Mouse (Mus musculus) adrenal gland, adult 8-10 months (tissue): Measurements from ENCODE around the gene Ccs. TPM values are rescaled to one million over a fixed set of nuclear protein-coding genes. Genes with fewer than 3 reads are reported as not detected.
"Not testable (repeated sequence)": the region's sequence is repeated elsewhere in the genome, so short reads cannot be mapped to it uniquely, and the experiment has no call there.

Source experiments
- DNase-seq: peaks from one replicate; pipeline ENCODE4 v3.0.0; 2022
- total RNA-seq, 4 experiments: library from RNA; stranded (reverse); gene quantifications; 2 replicates each; pipeline ENCODE4 v1.2.4; 2022

Gene Ccs
- 100 to 1,000 TPM; 101 to 198 (median 175) TPM for total RNA-seq

GRCm38 (mm10) chr19:4839149-4839548 is at the start of gene Ccs, which contains the start of gene Ccdc87:
Gene Ccs (minus strand): TSS chr19:4839332.
Gene Ccdc87 (plus strand): TSS chr19:4839366.
- peak; percentile 96 for DNase-seq

- DNase-seq = no peak
These were observed 44.8 kb upstream of the Ccs start for GRCm38 (mm10) chr19:4883961-4884360.

GRCm38 (mm10) chr19:4879324-4879703 is 40.2 kb upstream of the Ccs start:
- no peak for DNase-seq

- DNase-seq = peak; percentile 94
These were observed 39.5 kb upstream of the Ccs start, which contains the start of gene Zdhhc24 for GRCm38 (mm10) chr19:4878405-4879323. Gene Zdhhc24 (plus strand): TSS chr19:4878668.

- no peak for DNase-seq
These were observed 38.7 kb upstream of the Ccs start, which contains the start of gene Actn3 for GRCm38 (mm10) chr19:4877785-4878184. Gene Actn3 (minus strand): TSS chr19:4877909.

GRCm38 (mm10) chr19:4876755-4877154 is 37.6 kb upstream of the Ccs start:
- DNase-seq = no peak

GRCm38 (mm10) chr19:4876241-4876640 is 37.1 kb upstream of the Ccs start:
- DNase-seq = no peak

- not testable (repeated sequence) for DNase-seq
These were observed 35.5 kb upstream of the Ccs start for GRCm38 (mm10) chr19:4874613-4875012.

- DNase-seq = no peak
These were observed 26.0 kb upstream of the Ccs start for GRCm38 (mm10) chr19:4865147-4865546.

GRCm38 (mm10) chr19:4863048-4863447 is 23.9 kb upstream of the Ccs start:
- no peak for DNase-seq

GRCm38 (mm10) chr19:4859081-4859480 is 19.9 kb upstream of the Ccs start:
- no peak for DNase-seq

GRCm38 (mm10) chr19:4855951-4856350 is 16.8 kb upstream of the Ccs start:
- no peak for DNase-seq

- no peak for DNase-seq
These were observed 16.3 kb upstream of the Ccs start for GRCm38 (mm10) chr19:4855470-4855820.

- peak; percentile 93 for DNase-seq
These were observed 15.7 kb upstream of the Ccs start, which contains the start of gene Ctsf for GRCm38 (mm10) chr19:4854552-4855469. Gene Ctsf (plus strand): TSS chr19:4855130.

- no peak for DNase-seq
These were observed 11.1 kb upstream of the Ccs start for GRCm38 (mm10) chr19:4850281-4850680.

GRCm38 (mm10) chr19:4849800-4850199 is 10.7 kb upstream of the Ccs start:
- no peak for DNase-seq

- DNase-seq = no peak
These were observed 8.4 kb upstream of the Ccs start for GRCm38 (mm10) chr19:4847490-4847889.

- DNase-seq = no peak
These were observed 6.7 kb upstream of the Ccs start for GRCm38 (mm10) chr19:4845846-4846245.

- no peak for DNase-seq
These were observed 3.5 kb upstream of the Ccs start for GRCm38 (mm10) chr19:4842611-4843010.

- DNase-seq = no peak
These were observed 1.7 kb upstream of the Ccs start for GRCm38 (mm10) chr19:4840848-4841247.

- no peak for DNase-seq
These were observed 499 bp downstream of the Ccs start for GRCm38 (mm10) chr19:4838526-4839140.

GRCm38 (mm10) chr19:4837049-4837448 is 2.1 kb downstream of the Ccs start:
- DNase-seq = no peak

GRCm38 (mm10) chr19:4836096-4836495 is 3.0 kb downstream of the Ccs start:
- DNase-seq = no peak
